Mouse (Mus musculus) stomach, embryonic 15.5 days (tissue): ENCODE measurements around the gene Esyt2. TPM values are rescaled to one million over a fixed set of nuclear protein-coding genes. Genes with fewer than 3 reads are reported as not detected.
A peak's percentile ranks its signal among the peaks of the same experiment; 100 is the strongest.

Source experiments
- ATAC-seq: fragments of 200-750 bp; cut with Nextera tagmentation; 2 replicates; pipeline ENCODE4 v1.8.0; 2017; ENCODE audit warnings: low read depth, moderate number of reproducible peaks, moderate TSS enrichment; ENCODE audit not compliant: insufficient read depth, low FRiP score
- H3K27ac ChIP-seq: fragments of 300-500 bp; sonication (generic); 2 replicates; pipeline ENCODE4 v1.5.1; 2015; ENCODE audit warnings: mild to moderate bottlenecking, inconsistent platforms
- H3K27me3 ChIP-seq: fragments of 300-500 bp; sonication (generic); replicated peaks from 2 replicates; pipeline ENCODE4 v1.6.1; 2015; ENCODE audit warnings: inconsistent platforms
- H3K36me3 ChIP-seq: fragments of 300-500 bp; sonication (generic); 2 replicates; pipeline ENCODE4 v1.6.1; 2015; ENCODE audit warnings: inconsistent platforms
- H3K4me1 ChIP-seq: fragments of 300-500 bp; sonication (generic); 2 replicates; pipeline ENCODE4 v1.6.1; 2015; ENCODE audit warnings: inconsistent platforms
- H3K4me2 ChIP-seq: fragments of 300-500 bp; sonication (generic); 2 replicates; pipeline ENCODE4 v1.6.1; 2015; ENCODE audit warnings: mild to moderate bottlenecking, inconsistent platforms
- H3K4me3 ChIP-seq: fragments of 300-500 bp; sonication (generic); replicated peaks from 2 replicates; pipeline ENCODE4 v1.5.1; 2015; ENCODE audit warnings: inconsistent platforms
- H3K9ac ChIP-seq: fragments of 300-500 bp; sonication (generic); 2 replicates; pipeline ENCODE4 v1.6.1; 2015; ENCODE audit warnings: inconsistent platforms
- H3K9me3 ChIP-seq: fragments of 300-500 bp; sonication (generic); 2 replicates; pipeline ENCODE4 v1.6.1; 2016; ENCODE audit warnings: inconsistent platforms
- WGBS: fragments of 180-500 bp; shearing (Covaris S2); methylation state at CpG from one replicate; pipeline ENCODE4 v1.1.7; 2015; 5-methylcytosine and 5-hydroxymethylcytosine counted together
- polyA plus RNA-seq: library from polyadenylated mRNA; unstranded; fragments of >200 nt; fragmentation: Nextera tagmentation; extraction: Ambion mirVana; gene quantifications from 2 replicates; pipeline ENCODE4 v1.2.1, GENCODE M21; 2015

The Esyt2 gene
- polyA plus RNA-seq, 1 experiment from 2014 or later = 28.4 TPM

DNA sequence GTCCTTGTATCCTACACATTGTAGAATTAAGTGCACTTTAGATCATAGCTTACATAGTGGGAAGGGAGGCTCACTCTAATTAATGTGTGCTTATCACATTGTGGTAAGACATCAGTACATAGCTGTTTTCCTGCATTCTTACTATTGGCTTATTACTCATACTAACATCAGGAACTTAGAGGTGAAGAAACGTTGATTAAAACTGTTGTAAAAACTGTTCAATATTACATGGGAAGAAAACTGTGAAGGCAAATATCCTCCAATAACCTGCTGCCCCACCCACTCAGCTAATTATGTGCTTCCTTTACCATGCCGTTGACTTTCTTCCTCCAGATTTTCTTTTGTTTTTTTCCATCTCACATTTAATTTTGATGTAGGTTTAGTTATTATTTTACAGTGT lies 87.9 kb downstream of the Esyt2 start:
- no peak overlapping the region for H3K9ac ChIP-seq
- H3K4me3 ChIP-seq = no peak overlapping the region
- ATAC-seq = no peak
- H3K36me3 ChIP-seq = peaks cover 41% of the 10 kb centered on the region
- 84% methylated on average over 2 of the region's 2 CpGs for WGBS
- no peak overlapping the region for H3K27ac ChIP-seq
- no peaks in the 10 kb centered on the region for H3K4me1 ChIP-seq
- H3K27me3 ChIP-seq = no peaks in the 10 kb centered on the region
- H3K9me3 ChIP-seq = no peaks in the 10 kb centered on the region
- H3K4me2 ChIP-seq = no peak overlapping the region

DNA sequence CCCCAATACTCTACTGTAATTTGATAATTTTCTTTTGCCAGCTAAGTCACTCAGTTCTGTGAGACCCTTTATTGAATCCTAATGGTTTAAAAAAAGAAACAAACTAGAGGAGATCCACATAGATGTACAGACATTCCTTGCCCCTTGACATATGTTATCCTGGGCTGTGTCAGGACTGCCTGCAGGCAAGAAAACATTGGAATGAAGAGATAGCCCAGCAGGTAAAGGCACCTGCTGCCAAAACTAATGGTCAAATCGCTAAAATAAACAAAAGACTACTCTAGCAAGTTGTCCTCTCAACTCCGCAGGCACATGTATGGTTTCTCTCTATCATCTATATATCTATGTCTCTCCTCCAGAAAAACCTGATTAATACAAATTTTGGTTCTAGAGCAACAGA lies 102.1 kb downstream of the Esyt2 start:
- H3K27me3 ChIP-seq = no peaks in the 10 kb centered on the region
- H3K36me3 ChIP-seq = no peaks in the 10 kb centered on the region
- no peak overlapping the region for H3K4me2 ChIP-seq
- H3K9me3 ChIP-seq = no peaks in the 10 kb centered on the region
- 75% methylated on average over 2 of the region's 2 CpGs for WGBS
- H3K27ac ChIP-seq = no peak overlapping the region
- no peak for ATAC-seq
- H3K4me1 ChIP-seq = no peaks in the 10 kb centered on the region
- H3K4me3 ChIP-seq = no peak overlapping the region
- no peak overlapping the region for H3K9ac ChIP-seq

DNA sequence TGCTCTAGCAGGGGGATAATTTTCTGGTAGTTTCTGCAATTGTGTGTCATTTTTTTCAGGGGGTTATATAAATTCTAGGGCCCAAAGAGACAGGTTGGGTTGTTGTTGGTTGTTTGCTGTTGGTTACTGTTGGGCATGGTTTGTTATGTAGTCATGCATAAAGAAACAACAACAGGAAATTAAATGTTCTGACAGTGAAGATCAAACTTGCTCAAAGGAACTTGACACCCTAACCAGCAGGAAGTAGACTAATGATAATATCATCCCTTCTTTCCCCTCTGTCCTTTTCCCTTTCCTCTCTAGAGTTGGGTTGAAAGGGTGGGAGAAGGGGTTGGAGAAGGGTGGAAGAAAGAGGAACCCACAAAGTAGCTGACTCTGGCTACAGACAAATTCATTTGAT lies 103.0 kb downstream of the Esyt2 start:
- ATAC-seq = no peak
- no peak overlapping the region for H3K4me2 ChIP-seq
- H3K36me3 ChIP-seq = no peaks in the 10 kb centered on the region
- H3K27ac ChIP-seq = no peak overlapping the region
- H3K4me3 ChIP-seq = no peak overlapping the region
- H3K4me1 ChIP-seq = no peaks in the 10 kb centered on the region
- no peaks in the 10 kb centered on the region for H3K9me3 ChIP-seq
- no peaks in the 10 kb centered on the region for H3K27me3 ChIP-seq
- no peak overlapping the region for H3K9ac ChIP-seq

DNA sequence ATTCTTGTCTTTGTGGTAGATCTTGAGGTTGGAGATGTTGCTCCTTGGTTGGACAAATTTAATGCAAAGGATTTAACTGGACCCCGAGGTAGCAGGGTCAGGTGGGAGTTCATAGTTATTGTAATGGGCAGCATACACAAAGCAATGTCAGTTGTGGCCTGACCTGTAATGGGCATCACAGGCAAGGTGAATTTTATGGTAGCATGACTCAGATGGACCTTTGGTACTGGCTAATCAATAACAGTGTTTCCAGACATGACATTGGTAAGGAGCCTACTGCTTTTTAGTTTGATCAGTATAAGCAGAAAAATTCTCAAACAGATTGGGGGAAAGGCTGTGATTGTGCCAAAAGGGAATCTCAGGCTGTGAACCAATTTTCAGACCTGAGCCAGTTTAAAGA lies 105.8 kb downstream of the Esyt2 start:
- Histone ChIP-seq H3K36me3 (no peaks in the 10 kb centered on the region), H3K9me3 (no peaks in the 10 kb centered on the region), H3K27me3 (no peaks in the 10 kb centered on the region), H3K4me2 (no peak overlapping the region), H3K4me3 (no peak overlapping the region), H3K27ac (no peak overlapping the region), H3K9ac (no peak overlapping the region), H3K4me1 (no peaks in the 10 kb centered on the region)
- WGBS = 63% methylated on average over 1 of the region's 1 CpGs
- ATAC-seq = no peak

DNA sequence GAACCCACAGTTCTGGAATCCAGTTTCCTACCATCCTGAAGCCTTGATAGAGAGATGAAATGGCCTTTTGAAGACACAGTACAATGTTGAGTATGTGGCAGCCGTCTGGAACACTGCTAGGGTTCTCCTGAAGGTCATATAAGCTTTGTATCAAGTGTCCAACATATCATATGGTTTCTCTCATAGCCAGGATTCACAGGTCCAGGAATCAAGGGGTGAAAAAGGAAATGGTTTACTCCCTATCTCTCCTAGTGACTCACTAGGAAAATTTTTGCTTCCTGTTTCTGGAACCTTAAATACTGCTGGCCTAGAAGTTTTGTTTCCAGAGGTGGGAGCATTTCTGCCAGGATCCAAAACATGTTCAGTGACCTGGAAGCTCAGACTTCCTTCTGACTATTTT lies 108.9 kb downstream of the Esyt2 start:
- H3K4me3 ChIP-seq = no peak overlapping the region
- H3K36me3 ChIP-seq = no peaks in the 10 kb centered on the region
- H3K4me2 ChIP-seq = no peak overlapping the region
- no peaks in the 10 kb centered on the region for H3K27me3 ChIP-seq
- ATAC-seq = no peak
- no peaks in the 10 kb centered on the region for H3K4me1 ChIP-seq
- no peaks in the 10 kb centered on the region for H3K9me3 ChIP-seq
- H3K27ac ChIP-seq = no peak overlapping the region
- no peak overlapping the region for H3K9ac ChIP-seq
- 36% methylated on average over 1 of the region's 1 CpGs for WGBS

DNA sequence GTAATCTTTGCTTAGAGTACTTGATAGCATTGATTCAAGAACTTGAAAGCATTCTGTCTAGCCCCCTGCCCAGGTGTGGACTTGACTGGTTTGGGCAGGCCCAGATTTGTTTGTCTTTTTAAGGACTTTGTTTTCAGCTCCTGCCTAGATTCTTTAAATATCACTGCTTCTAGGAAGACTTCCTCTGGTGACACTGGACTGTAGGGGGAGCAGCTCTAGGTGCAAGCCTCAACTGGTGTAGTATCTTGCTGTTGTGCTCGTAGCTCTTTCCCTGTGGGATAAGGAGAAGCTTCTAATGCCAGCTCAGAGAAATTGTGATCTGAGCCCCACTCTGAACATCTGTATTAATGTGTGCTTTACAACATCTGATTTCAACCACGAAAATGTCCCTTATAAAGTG lies 113.3 kb downstream of the Esyt2 start:
- no peaks in the 10 kb centered on the region for H3K36me3 ChIP-seq
- H3K27me3 ChIP-seq = no peaks in the 10 kb centered on the region
- no peak for ATAC-seq
- no peaks in the 10 kb centered on the region for H3K4me1 ChIP-seq
- whole genome bisulfite sequencing = 62% methylated on average over 2 of the region's 2 CpGs
- no peaks in the 10 kb centered on the region for H3K9me3 ChIP-seq
- H3K4me2 ChIP-seq = no peak overlapping the region
- no peak overlapping the region for H3K27ac ChIP-seq
- H3K4me3 ChIP-seq = no peak overlapping the region
- H3K9ac ChIP-seq = no peak overlapping the region

DNA sequence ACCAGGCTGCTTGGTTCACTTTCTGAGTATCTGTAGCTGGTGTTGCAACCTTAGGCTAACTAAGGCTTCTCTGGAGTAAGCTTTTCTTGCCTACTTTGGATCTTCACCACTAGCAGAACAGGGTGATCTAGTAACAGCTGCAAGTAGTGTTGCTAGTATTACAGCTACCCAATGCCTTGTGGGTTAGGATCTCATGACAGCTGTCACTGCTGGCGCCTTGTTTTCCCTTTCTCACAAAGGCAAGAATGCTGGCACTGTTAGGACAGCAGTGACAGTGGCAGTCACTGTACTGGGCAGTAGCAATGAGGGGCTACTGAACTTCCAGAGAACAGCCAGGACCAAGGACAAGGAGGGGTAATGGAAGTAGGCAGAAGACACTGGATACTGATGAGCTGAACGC lies 114.3 kb downstream of the Esyt2 start:
- Histone ChIP-seq H3K9ac (no peak overlapping the region), H3K4me3 (no peak overlapping the region), H3K36me3 (no peaks in the 10 kb centered on the region), H3K4me2 (no peak overlapping the region), H3K9me3 (no peaks in the 10 kb centered on the region), H3K27me3 (no peaks in the 10 kb centered on the region), H3K27ac (no peak overlapping the region), H3K4me1 (no peaks in the 10 kb centered on the region)
- ATAC-seq = no peak
- 87% methylated on average over 2 of the region's 2 CpGs for WGBS

DNA sequence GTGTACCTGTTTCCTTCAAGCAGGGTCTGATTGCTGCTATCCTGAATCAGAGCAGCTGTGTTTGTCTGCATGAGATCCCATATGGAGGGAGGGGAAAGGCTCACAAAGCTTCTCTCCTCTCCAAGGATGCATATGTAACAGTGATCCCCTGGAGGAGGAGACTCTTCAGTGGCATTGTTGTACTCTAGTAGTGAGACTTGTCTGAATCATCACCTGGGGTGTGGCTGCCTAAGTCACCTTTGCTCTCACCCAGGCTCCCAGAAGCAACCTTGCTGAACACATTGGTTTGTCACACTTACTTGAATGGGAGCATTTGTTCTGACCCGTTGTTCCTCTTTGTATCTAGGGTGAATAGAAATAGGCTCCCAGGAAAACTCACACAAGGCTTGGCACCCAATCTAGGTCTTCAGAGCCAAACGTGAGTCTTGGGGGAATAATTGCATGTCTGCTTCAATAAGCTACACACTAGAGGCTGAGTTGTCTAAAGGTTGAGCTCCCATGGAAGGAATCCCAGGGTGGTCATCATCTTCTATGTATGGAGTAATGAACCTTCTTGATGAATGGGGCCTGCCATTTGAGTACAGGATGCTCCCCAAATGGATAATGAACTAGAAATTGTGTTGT lies 115.2 kb downstream of the Esyt2 start:
- Histone ChIP-seq H3K4me3 (no peak overlapping the region), H3K9ac (no peak overlapping the region), H3K4me1 (no peaks in the 10 kb centered on the region), H3K36me3 (no peaks in the 10 kb centered on the region), H3K27ac (no peak overlapping the region), H3K4me2 (no peak overlapping the region), H3K9me3 (no peaks in the 10 kb centered on the region), H3K27me3 (no peaks in the 10 kb centered on the region)
- WGBS = 63% methylated on average over 2 of the region's 2 CpGs
- ATAC-seq = no peak

DNA sequence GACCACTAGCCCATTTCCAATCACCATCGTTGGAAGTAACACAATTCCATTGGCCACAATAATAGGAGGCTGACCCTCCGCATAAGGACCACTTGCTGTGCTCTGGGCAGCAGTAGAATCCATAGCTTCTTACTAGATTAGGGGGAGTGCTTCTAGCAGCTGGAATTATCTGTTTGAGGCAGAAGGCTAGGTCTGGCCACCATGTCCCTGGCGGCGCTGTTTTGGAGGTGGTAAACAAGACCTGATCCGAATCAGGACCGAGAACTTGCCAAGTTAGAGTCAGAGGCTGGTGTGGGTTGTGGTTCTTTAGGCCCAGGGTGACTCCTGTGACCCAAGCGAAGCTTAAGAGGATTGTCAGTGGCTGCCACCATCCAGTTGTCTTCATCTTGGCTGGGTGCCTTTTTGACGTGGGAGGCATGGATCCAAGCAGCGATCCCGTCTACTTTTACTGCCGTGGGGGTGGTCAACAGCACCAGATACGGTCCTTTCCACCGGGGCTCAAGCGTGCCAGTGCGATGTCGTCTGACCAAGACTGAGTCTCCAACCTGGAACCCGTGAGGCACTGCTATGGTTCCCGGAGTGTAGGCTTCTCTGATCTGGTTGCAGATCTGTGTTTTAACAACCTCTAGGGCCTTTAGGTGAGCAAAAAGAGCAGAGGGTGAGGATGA lies 123.2 kb downstream of the Esyt2 start:
- H3K9ac ChIP-seq = no peak overlapping the region
- H3K4me2 ChIP-seq = peak overlapping the region; percentile 57
- no peaks in the 10 kb centered on the region for H3K27me3 ChIP-seq
- no peak for ATAC-seq
- H3K4me3 ChIP-seq = peak overlapping the region; percentile 63
- WGBS = 95% methylated on average over 18 of the region's 18 CpGs
- H3K27ac ChIP-seq = no peak overlapping the region
- peaks cover 4% of the 10 kb centered on the region; the same call in 1 of the 2 replicates for H3K9me3 ChIP-seq
- H3K36me3 ChIP-seq = peaks cover 19% of the 10 kb centered on the region
- peaks cover 9% of the 10 kb centered on the region; the same call in 1 of the 2 replicates for H3K4me1 ChIP-seq

DNA sequence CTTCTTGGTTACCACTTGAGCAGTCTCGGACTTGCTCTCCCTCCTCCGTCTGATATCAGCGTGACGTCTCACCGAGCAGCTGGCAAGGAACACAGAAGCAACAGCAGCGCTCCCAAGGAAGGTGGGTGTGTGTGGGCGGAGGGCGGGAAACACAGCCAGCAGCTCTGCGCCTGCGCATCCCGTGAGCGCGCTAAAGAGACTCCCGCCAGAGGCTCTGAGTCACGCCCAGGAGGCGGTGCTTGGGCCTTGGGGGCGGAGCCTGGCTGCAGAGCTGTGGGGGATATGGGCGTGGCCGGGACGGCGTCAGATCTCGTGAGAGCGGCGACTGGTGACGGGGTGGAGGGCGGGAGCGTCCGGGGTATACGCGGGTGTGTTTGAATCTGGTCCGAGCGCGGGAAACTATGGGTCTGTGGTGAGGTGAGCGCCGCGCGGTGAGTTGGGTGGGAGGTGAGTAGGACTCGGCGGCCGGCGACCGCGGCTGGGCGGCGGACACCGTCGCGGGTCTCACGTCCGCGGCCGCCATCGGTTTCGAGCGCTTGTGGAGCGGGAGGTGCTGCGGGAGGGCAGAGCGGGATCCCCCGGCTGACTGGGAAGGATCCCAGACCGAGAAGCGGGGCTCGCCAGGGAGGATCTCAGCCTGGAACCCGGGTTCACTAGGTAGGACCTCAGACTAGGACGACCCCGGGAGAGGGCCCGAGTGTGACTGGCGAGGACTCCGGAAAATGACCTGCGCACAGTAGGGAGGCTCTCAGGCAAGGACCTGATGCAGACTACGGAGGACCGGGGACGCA lies 124.2 kb downstream of the Esyt2 start, which contains the start of gene Ncapg2:
Gene Ncapg2 (plus strand): TSS at position 358 of the 791 bp plus-strand sequence.
- ATAC-seq = peak; percentile 98
- Histone ChIP-seq H3K27ac (peak within 1 kb of the TSS; percentile 53), H3K9me3 (peaks cover 4% of the 10 kb centered on the region; the same call in 1 of the 2 replicates), H3K36me3 (peaks cover 24% of the 10 kb centered on the region), H3K4me1 (peaks cover 9% of the 10 kb centered on the region; the same call in 1 of the 2 replicates), H3K4me3 (peak within 1 kb of the TSS; percentile 63), H3K27me3 (no peaks in the 10 kb centered on the region), H3K9ac (peak within 1 kb of the TSS; percentile 60), H3K4me2 (peak within 1 kb of the TSS; percentile 85)
- WGBS = under 1% methylated on average over 71 of the region's 72 CpGs

DNA sequence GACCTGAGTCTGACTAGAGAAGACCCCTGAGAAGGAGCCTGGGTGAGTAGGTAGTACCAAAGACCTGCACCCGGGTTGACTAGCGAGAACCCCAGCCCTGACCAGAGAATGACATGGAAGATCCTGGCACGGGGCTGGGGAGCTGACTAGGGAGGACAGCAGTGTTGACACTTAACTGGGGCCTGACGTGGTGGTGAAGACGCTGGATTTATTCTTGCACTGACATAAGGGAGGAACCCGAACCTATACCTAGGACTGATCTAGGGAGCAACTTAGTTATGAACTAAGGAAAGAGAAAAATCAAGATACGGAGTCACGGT lies 124.8 kb downstream of the Esyt2 start:
- H3K9ac ChIP-seq = peak overlapping the region; percentile 60
- peak overlapping the region; percentile 63 for H3K4me3 ChIP-seq
- peak overlapping the region; percentile 40 for H3K27ac ChIP-seq
- H3K27me3 ChIP-seq = no peaks in the 10 kb centered on the region
- H3K4me2 ChIP-seq = peak overlapping the region; percentile 85
- H3K36me3 ChIP-seq = peaks cover 27% of the 10 kb centered on the region
- H3K4me1 ChIP-seq = peaks cover 9% of the 10 kb centered on the region; the same call in 1 of the 2 replicates
- peaks cover 4% of the 10 kb centered on the region; the same call in 1 of the 2 replicates for H3K9me3 ChIP-seq
- no peak for ATAC-seq
- WGBS = 6% methylated on average over 8 of the region's 8 CpGs

DNA sequence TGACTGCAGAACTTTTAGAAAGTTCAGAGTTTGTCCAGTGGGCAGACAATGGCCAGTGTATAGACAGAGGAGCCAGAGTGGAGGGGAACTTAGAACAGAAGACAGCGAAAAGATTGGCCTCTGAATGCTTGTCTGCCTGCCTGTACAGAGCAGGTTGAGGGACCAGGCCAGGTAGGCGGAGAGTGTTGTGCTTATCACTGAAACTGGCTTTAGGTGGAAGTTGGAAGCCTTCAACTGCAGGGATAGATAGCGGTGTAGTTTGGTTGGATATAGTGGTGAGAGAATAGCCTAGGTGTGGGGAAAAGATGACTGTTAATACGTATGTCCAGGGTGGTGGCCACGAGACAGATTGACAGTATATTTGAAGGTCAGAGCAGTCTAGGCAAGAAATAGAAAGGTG lies 126.9 kb downstream of the Esyt2 start:
- 89% methylated on average over 5 of the region's 5 CpGs for WGBS
- Histone ChIP-seq H3K36me3 (peaks cover 20% of the 10 kb centered on the region), H3K27ac (no peak overlapping the region), H3K4me1 (peaks cover 9% of the 10 kb centered on the region; the same call in 1 of the 2 replicates), H3K9ac (no peak overlapping the region), H3K4me3 (no peak overlapping the region), H3K27me3 (no peaks in the 10 kb centered on the region), H3K9me3 (peaks cover 4% of the 10 kb centered on the region; the same call in 1 of the 2 replicates), H3K4me2 (no peak overlapping the region)
- no peak for ATAC-seq
